Mouse (Mus musculus): ENCODE results near the gene Sh3bgr. TPM values are rescaled to one million over a fixed set of nuclear protein-coding genes. Genes with fewer than 3 reads are reported as not detected.

Sh3bgr gene
- 13.3 TPM for polyA plus RNA-seq (2014; fragmentation: Illumina TruSeq; extraction: RNeasy Lipid Tissue Mini Kit (QIAGEN cat#74804); ENCODE audit: low read depth, low replicate concordance)

GRCm38 (mm10) chr16:96199913-96200701 lies at the start of gene Sh3bgr:
Sh3bgr (plus strand) TSS chr16:96200450.

GRCm38 (mm10) chr16:96191531-96192506 lies 8.4 kb upstream of the Sh3bgr start, which contains the start of gene Lca5l:
Lca5l (minus strand) TSS chr16:96192271.

GRCm38 (mm10) chr16:96235366-96235970 lies 35.2 kb downstream of the Sh3bgr start, which contains the start of gene B3galt5:
B3galt5 (plus strand) TSS chr16:96235801.

Other genes starting within 250 kb of the Sh3bgr start
- 22.7 TPM for gene Psmg1, start 209.5 kb upstream of the Sh3bgr start, polyA plus RNA-seq (2014; fragmentation: Illumina TruSeq; extraction: RNeasy Lipid Tissue Mini Kit (QIAGEN cat#74804); ENCODE audit: low read depth, low replicate concordance)
- gene Brwd1, start 117.9 kb upstream of the Sh3bgr start, polyA plus RNA-seq (2014; fragmentation: Illumina TruSeq; extraction: RNeasy Lipid Tissue Mini Kit (QIAGEN cat#74804); ENCODE audit: low read depth, low replicate concordance), result 52.0 TPM
- gene Hmgn1, start 72.7 kb upstream of the Sh3bgr start, polyA plus RNA-seq (2014; fragmentation: Illumina TruSeq; extraction: RNeasy Lipid Tissue Mini Kit (QIAGEN cat#74804); ENCODE audit: low read depth, low replicate concordance), result 157 TPM
- 19.9 TPM for gene Wrb, start 55.0 kb upstream of the Sh3bgr start, polyA plus RNA-seq (2014; fragmentation: Illumina TruSeq; extraction: RNeasy Lipid Tissue Mini Kit (QIAGEN cat#74804); ENCODE audit: low read depth, low replicate concordance)
- 8.0 TPM for gene Lca5l, start 8.2 kb upstream of the Sh3bgr start, polyA plus RNA-seq (2014; fragmentation: Illumina TruSeq; extraction: RNeasy Lipid Tissue Mini Kit (QIAGEN cat#74804); ENCODE audit: low read depth, low replicate concordance)
- not detected for gene B3galt5, start 35.4 kb downstream of the Sh3bgr start, polyA plus RNA-seq (2014; fragmentation: Illumina TruSeq; extraction: RNeasy Lipid Tissue Mini Kit (QIAGEN cat#74804); ENCODE audit: low read depth, low replicate concordance)
- not detected for gene Itgb2l, start 243.2 kb downstream of the Sh3bgr start, polyA plus RNA-seq (2014; fragmentation: Illumina TruSeq; extraction: RNeasy Lipid Tissue Mini Kit (QIAGEN cat#74804); ENCODE audit: low read depth, low replicate concordance)

Measured in adipose tissue, adult 10 weeks (tissue).